Mouse (Mus musculus) macrophage (primary cell): ENCODE measurements at regions not wholly inside any gene's neighbourhood (a gene's known extent, or its start where the extent isn't known, plus 50 kb on each side); places are given as distances from the start of the nearest gene placed in this dataset.

ENCODE experiments used
- H3K27ac ChIP-seq: fragments of 350-480 bp; formaldehyde crosslinking; 2 replicates; pipeline ENCODE4 v1.9.0; 2021
- H3K36me3 ChIP-seq: fragments of 350-480 bp; formaldehyde crosslinking; 2 replicates; pipeline ENCODE4 v1.9.0; 2021; ENCODE audit errors: inconsistent target
- H3K4me3 ChIP-seq: fragments of 350-480 bp; formaldehyde crosslinking; 2 replicates; pipeline ENCODE4 v1.9.0; 2021; ENCODE audit errors: inconsistent target
- H3K79me2 ChIP-seq: fragments of 350-480 bp; formaldehyde crosslinking; 2 replicates; pipeline ENCODE4 v1.9.0; 2021; ENCODE audit errors: inconsistent target
- WGBS: methylation state at CpG from one replicate; pipeline ENCODE4 v1.1.7; 2026; ENCODE audit warnings: inconsistent platforms; ENCODE audit not compliant: missing documents; 5-methylcytosine and 5-hydroxymethylcytosine counted together

GRCm38 (mm10) chr3:38255674-38256073 is 229.0 kb downstream of the Ankrd50 start:
- no peaks in the 10 kb centered on the region for H3K79me2 ChIP-seq
- H3K4me3 ChIP-seq, result no peak overlapping the region
- H3K36me3 ChIP-seq, result no peaks in the 10 kb centered on the region
- no peak overlapping the region for H3K27ac ChIP-seq
- WGBS, result 8% methylated on average over 2 of the region's 2 CpGs

- H3K27ac ChIP-seq, result no peak overlapping the region
- H3K4me3 ChIP-seq, result no peak overlapping the region
- WGBS, result 100% methylated on average over 2 of the region's 2 CpGs
- no peaks in the 10 kb centered on the region for H3K36me3 ChIP-seq
- no peaks in the 10 kb centered on the region for H3K79me2 ChIP-seq
Observed at GRCm38 (mm10) chr3:38254896-38255295, 229.7 kb downstream of the Ankrd50 start.

- 72% methylated on average over 2 of the region's 2 CpGs for WGBS
Observed at GRCm38 (mm10) chr3:38251592-38251991, 233.1 kb downstream of the Ankrd50 start.

GRCm38 (mm10) chr3:38250552-38250951 is 234.1 kb downstream of the Ankrd50 start:
- WGBS, result 92% methylated on average over 5 of the region's 5 CpGs
- Histone ChIP-seq H3K27ac (no peak overlapping the region), H3K4me3 (no peak overlapping the region), H3K36me3 (no peaks in the 10 kb centered on the region), H3K79me2 (no peaks in the 10 kb centered on the region)

More at GRCm38 (mm10) chr3:38251592-38251991, 233.1 kb downstream of the Ankrd50 start:
- no peaks in the 10 kb centered on the region for H3K79me2 ChIP-seq
- no peak overlapping the region for H3K4me3 ChIP-seq
- no peak overlapping the region for H3K27ac ChIP-seq
- H3K36me3 ChIP-seq, result no peaks in the 10 kb centered on the region

GRCm38 (mm10) chr3:38248941-38249340 is 235.7 kb downstream of the Ankrd50 start:
- H3K4me3 ChIP-seq, result no peak overlapping the region
- H3K36me3 ChIP-seq, result no peaks in the 10 kb centered on the region
- H3K27ac ChIP-seq, result no peak overlapping the region
- 78% methylated on average over 1 of the region's 1 CpGs for WGBS
- H3K79me2 ChIP-seq, result no peaks in the 10 kb centered on the region

GRCm38 (mm10) chr3:38246439-38246838 is 238.2 kb downstream of the Ankrd50 start:
- 80% methylated on average over 2 of the region's 2 CpGs for WGBS

GRCm38 (mm10) chr3:38243209-38243608 is 241.4 kb downstream of the Ankrd50 start:
- H3K4me3 ChIP-seq, result no peak overlapping the region
- no peaks in the 10 kb centered on the region for H3K36me3 ChIP-seq
- H3K27ac ChIP-seq, result no peak overlapping the region
- H3K79me2 ChIP-seq, result no peaks in the 10 kb centered on the region
- 89% methylated on average over 3 of the region's 3 CpGs for WGBS

More at GRCm38 (mm10) chr3:38246439-38246838, 238.2 kb downstream of the Ankrd50 start:
- H3K36me3 ChIP-seq, result no peaks in the 10 kb centered on the region
- H3K4me3 ChIP-seq, result no peak overlapping the region
- no peak overlapping the region for H3K27ac ChIP-seq
- no peaks in the 10 kb centered on the region for H3K79me2 ChIP-seq

GRCm38 (mm10) chr3:38237616-38238015 is 247.0 kb downstream of the Ankrd50 start:
- H3K79me2 ChIP-seq, result no peaks in the 10 kb centered on the region
- no peak overlapping the region for H3K27ac ChIP-seq
- 43% methylated on average over 2 of the region's 2 CpGs for WGBS
- H3K36me3 ChIP-seq, result no peaks in the 10 kb centered on the region
- no peak overlapping the region for H3K4me3 ChIP-seq

- no peaks in the 10 kb centered on the region for H3K79me2 ChIP-seq
- H3K36me3 ChIP-seq, result no peaks in the 10 kb centered on the region
- WGBS, result 94% methylated on average over 9 of the region's 9 CpGs
- no peak overlapping the region for H3K4me3 ChIP-seq
- H3K27ac ChIP-seq, result no peak overlapping the region
Observed at GRCm38 (mm10) chr3:38235736-38236083, 248.9 kb downstream of the Ankrd50 start.

- H3K4me3 ChIP-seq, result no peak overlapping the region
- no peak overlapping the region for H3K27ac ChIP-seq
- no peaks in the 10 kb centered on the region for H3K79me2 ChIP-seq
- 79% methylated on average over 18 of the region's 18 CpGs for WGBS
- H3K36me3 ChIP-seq, result no peaks in the 10 kb centered on the region
Observed at GRCm38 (mm10) chr3:38235033-38235735, 249.5 kb downstream of the Ankrd50 start.

GRCm38 (mm10) chr3:38234534-38234933 is 250.1 kb downstream of the Ankrd50 start:
- Histone ChIP-seq H3K27ac (no peak overlapping the region), H3K4me3 (no peak overlapping the region), H3K79me2 (no peaks in the 10 kb centered on the region), H3K36me3 (no peaks in the 10 kb centered on the region)
- 89% methylated on average over 4 of the region's 4 CpGs for WGBS

GRCm38 (mm10) chr3:38234006-38234405 is 250.6 kb downstream of the Ankrd50 start:
- Histone ChIP-seq H3K36me3 (no peaks in the 10 kb centered on the region), H3K79me2 (no peaks in the 10 kb centered on the region), H3K27ac (no peak overlapping the region), H3K4me3 (no peak overlapping the region)
- WGBS, result 97% methylated on average over 2 of the region's 2 CpGs

GRCm38 (mm10) chr3:38233091-38233490 is 251.6 kb downstream of the Ankrd50 start:
- no peaks in the 10 kb centered on the region for H3K36me3 ChIP-seq
- no peaks in the 10 kb centered on the region for H3K79me2 ChIP-seq
- no peak overlapping the region for H3K27ac ChIP-seq
- H3K4me3 ChIP-seq, result no peak overlapping the region
- 95% methylated on average over 3 of the region's 3 CpGs for WGBS

GRCm38 (mm10) chr3:38232111-38233076 is 252.2 kb downstream of the Ankrd50 start:
- Histone ChIP-seq H3K4me3 (no peak overlapping the region), H3K27ac (no peak overlapping the region), H3K79me2 (no peaks in the 10 kb centered on the region), H3K36me3 (no peaks in the 10 kb centered on the region)
- 81% methylated on average over 15 of the region's 15 CpGs for WGBS

GRCm38 (mm10) chr3:38231506-38231905 is 253.1 kb downstream of the Ankrd50 start:
- 74% methylated on average over 3 of the region's 3 CpGs for WGBS
- Histone ChIP-seq H3K4me3 (no peak overlapping the region), H3K36me3 (no peaks in the 10 kb centered on the region), H3K27ac (no peak overlapping the region), H3K79me2 (no peaks in the 10 kb centered on the region)
